Mouse (Mus musculus) layer of hippocampus, adult 11-12 months (tissue): ENCODE data around the gene Degs1.
"Not testable (repeated sequence)": the region's sequence is repeated elsewhere in the genome, so short reads cannot be mapped to it uniquely, and the experiment has no call there.

Experiments used
- DNase-seq: peaks from one replicate; pipeline ENCODE4 v3.0.0; 2022; ENCODE audit warnings: low spot score

Gene Degs1

DNA sequence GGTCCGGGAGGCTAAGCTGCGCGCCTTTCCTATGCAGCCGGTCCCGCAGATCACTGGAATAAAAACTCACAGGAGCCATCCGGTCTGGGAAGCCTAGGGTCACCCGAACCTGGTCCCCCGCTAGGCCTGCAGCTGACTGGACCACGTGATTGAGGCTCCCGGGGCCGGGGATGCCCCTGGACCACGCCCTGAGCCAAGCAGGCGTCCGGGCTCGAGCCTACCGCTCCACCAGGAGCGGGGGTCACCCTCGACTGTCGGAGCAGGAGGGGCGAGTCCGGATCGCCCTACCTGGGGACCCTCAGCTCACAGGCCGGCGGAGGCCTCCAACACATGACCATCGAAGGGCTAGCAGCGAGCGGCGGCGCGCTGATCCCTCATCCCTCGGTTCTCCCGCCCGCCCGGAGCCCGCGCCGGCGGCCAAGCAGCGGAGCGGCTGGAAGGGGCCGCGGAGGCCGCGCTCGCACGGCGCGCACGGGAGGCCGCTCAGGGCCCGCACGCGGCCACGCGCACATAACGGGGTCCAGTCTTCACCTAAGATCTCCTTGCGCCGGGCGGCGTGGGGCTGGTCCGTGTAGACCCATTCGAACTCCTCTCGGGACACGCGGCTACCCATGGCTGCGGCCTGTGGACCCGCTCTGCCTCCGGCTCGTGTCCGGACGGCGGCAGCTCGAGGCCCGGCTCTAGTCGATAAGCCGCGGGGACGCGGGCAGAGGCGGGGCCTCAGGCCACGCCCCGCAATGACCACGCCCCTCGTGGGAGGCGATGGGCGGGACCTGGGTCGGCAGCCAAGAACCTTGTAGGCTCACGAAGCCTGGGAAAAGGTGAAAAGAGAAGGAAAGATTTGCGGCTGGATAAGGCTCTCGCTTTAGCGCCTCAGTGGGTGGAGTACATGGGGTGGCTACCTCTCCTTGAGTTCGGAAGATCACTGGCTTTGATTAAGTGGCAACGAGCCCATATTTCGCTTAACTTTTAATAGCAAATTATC is at the start of gene Degs1:
Degs1 (minus strand) TSS at position 714 of the 985 bp plus-strand sequence.
- peak; percentile 95 for DNase-seq

DNA sequence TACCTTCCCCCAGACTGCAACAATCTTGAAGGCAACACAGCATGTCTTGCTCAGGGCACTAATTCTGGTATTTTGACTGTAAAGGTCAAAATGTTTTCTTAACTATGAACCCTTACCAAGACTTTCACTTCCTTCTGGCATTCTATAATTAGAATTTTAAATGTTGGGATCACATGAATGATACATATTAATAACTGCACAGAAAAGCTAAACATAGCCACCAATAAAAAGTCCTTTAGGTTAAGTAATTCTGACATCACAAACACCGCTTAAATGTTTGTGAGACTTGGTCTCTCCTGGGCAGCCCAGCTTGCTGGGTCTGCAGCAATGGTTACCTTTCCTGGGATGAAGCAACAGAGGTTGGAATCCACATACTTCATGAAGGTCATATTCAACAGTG is 43.3 kb upstream of the Degs1 start:
- no peak for DNase-seq

DNA sequence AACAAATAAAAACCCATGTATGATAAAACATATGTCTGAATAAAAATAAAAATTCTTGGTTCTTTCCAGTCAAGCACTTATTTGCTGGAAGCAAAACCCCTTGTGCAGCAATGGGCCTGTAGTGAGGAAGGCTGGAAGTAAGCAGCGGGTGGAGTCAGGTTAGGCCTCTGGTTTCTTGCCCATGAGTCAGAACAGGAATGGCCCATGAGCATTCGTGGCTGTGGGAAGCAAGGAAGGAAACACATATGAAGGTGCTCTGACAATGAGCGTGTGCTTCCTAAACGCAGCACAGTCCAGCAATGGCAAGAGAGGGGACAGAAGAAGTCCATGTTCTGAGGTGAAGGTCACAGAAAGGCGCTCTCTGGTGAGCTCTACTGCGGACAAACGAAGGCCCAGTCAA is 41.9 kb upstream of the Degs1 start:
- no peak for DNase-seq

DNA sequence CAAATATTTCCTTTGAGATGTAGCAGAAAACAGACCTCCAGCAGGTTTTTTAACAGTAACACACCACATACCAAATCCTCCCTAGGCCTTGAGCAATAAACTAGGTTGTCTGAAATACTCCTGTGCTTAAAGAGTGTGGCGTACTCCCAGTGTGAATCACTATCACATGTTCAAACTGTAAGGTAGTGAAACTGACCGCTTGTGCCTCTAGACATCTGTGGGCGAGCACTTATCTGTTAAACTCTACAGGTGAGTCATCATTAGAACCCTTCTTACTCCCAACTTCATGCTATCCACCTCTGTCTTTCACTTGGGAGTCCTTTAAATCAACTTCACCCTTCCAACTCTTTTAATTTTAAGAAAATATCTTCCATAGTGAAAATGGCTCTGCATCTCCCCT is 40.5 kb upstream of the Degs1 start:
- DNase-seq = no peak

DNA sequence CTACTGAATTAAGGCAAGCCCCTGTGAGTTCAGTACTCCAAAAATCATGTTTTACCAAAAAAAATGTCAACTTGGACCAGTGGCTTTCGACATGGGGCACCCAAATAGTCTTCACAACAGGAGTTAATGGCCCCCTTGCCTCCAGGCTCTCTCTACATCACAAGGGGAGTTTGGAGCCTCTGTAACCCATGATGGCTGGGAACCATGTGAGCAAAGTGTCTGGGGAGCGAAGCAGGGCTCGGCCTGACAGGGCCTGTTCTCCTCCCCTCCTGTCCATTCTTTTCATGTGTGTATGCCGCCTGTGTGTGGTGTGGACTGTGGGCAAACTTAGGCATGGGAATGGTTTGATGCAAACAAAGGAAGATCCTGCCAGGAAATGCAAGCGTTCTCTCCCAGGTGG is 31.6 kb upstream of the Degs1 start:
- no peak for DNase-seq

DNA sequence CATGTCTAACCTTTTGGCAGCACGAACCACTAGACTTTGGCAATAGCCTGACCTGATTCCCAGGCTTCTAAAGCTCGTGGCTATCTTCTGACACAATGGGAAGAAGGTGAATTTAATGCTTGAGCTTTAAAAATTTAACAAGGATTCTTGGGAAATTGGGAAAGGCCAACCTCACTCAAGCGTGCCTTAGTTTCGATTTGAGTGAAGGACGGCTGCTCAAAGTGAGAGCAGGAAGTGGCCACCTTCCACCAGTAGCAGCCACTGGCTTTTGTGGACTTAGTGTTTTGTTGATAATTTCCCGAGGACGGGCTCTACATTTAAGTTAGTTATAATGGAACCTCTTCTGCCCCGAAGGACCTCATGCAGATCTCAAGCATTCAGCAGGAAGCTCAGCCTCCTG is 30.6 kb upstream of the Degs1 start:
- DNase-seq = no peak

DNA sequence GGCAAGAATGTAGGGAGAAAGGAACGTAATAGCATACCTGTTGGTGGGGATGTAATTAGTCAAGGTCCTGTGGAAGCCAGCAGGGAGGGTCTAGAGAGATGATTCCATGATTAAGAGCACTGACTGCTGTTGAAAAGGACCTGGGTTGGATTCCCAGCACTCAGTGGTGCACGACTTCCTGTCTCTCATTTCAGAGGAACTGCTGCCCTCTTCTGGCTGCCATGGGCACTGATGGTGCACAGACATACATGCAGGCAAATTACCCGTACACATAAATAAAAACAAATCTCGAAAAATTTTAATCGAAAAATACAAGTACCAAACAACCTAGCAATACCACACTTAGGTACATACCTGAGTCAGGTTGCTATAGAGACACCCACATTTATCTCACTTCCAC is 28.8 kb upstream of the Degs1 start:
- no peak for DNase-seq

DNA sequence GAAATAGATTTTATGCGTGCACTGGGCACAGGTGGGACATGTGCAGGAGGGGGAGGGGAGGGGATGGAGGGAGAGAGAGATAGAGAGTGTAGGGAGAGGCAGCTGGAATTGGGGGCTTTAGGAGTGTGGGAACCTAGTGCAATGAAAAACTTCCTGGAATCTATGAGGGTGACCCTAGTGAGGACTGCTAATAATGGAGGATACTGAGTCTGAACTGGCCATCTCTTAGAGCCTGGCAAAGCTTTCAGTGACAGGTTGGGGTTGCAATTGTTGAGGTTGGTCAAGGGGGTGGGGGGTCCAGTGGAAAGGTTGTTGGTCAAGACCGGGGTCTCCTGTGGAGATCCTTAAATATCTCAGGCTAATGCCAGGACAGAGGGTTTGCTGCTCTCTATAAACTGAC is 27.7 kb upstream of the Degs1 start:
- DNase-seq = no peak

DNA sequence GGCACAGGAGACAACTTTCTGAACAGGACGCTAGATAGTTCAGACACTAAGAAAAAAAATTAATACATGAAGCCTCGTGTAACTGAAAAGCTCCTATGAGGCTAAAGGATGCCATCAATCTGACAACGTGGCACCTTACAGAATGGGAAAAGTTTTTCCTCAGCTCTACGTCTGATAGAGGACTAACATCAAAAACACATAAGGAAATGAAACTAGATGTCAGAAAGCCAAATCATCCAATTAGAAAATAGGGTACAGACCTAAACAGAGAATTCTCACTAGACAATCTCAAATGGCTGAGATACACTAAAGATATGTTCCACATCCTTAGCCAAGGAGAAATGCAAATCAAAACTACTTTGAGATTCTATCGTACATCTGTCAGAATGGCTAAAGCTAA is 26.8 kb upstream of the Degs1 start:
- no peak for DNase-seq

DNA sequence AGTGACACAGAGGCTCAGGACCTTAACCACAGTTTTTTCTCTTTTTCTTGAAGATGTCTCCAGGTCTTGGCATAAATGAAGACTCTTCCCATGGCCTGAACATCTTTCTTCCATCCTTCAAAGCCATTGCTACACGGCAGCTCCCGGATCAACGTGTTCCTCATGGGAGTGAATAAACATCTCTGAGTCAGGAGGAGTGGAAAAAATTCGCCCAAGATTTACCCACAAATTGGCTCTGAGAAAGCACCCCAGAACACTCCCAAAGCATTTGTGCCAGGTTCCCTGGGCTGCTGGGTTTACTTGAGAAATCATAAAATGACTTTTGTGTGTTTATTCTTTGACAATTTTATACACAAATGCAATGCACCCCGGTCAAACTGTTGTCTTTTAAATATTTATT is 20.3 kb upstream of the Degs1 start:
- DNase-seq = no peak

DNA sequence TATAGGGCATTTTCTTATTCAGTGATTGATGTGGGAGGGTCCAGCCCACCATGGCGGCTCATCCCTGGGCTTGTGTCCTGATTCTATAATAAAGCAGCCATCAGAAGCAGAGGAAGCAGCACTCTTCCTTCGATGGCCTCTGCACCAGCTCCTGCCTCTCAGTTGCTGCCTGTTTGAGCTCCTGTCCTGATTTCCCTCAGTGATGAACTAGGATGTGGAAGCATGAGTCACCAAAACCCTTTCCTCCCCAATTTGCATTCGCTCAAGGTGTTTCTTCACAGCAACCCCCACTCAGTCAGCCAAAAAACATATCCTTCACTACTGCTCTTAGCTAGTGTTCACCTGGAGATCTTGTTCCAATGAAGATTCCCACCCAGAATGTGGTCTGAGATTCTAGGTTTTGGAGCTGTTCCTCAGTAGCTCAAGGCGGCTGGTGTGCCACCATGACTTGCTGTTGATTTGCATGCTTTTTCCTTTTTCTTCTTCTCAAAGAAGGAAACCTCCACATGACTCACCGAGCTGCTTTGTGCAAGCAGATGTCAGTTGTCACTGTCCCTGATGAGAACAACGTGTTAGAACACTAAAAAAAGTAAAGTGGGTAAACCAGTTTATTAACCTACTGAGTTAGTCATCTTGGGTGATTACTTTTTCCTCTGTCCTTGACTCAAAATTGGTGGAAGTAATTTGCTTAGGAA is 19.7 kb upstream of the Degs1 start:
- DNase-seq = no peak

DNA sequence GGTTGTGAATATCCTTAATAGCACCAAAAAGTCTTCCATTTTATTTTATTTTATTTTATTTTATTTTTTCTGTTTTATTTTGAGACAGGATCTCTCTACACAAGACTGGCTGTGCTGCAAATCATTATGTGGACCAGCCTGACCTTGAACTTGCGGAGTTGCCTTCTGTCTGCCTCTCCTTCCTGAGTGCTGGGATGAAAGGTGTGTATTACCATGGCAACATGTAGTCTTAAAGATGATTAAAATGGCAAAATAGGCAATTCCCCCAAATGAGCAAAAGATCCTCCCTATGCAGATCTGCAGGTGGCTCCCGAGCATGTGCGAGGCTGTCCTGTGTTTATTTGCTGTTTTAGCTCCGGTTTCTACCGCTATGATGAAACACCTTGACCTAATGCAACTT is 15.2 kb upstream of the Degs1 start:
- DNase-seq = no peak

DNA sequence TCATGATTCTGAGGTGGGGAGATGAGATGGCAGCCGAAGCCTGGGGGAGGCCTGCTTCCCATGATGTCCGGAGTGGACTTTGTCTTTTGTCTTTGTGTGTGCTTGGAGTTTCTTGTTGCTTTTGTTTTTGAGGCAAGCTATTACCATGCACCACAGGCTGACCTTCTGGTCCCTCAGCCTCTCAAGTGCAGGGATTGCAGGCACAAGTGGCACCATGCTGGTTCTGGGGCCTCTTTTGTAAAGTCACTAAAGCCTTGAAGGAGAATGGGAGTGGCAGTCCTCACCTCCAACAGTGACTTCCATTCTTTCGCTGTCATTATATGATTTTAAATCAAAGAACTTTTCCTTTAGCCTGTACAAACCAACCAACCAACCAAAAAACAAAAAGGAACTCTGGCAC is 14.6 kb upstream of the Degs1 start:
- DNase-seq = no peak

DNA sequence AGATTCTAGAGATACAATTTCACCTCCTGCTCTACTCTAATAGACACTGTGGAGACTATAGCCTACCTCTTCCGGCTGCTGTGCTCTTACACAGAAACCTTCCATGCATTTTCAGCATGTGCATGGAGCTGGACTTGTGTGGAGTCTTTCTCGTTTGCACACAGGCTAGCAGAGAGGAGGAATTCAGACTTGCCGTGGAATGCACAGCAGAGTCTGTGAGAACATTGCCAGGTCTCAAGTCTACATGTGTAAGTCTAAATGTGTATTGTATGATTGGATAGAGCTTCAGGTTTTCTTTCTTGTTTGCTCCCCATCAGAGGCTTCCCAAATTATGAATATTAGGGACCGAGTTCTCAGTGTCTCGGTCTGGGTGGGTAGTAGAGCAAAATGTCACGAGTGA is 14.2 kb upstream of the Degs1 start:
- DNase-seq = no peak

DNA sequence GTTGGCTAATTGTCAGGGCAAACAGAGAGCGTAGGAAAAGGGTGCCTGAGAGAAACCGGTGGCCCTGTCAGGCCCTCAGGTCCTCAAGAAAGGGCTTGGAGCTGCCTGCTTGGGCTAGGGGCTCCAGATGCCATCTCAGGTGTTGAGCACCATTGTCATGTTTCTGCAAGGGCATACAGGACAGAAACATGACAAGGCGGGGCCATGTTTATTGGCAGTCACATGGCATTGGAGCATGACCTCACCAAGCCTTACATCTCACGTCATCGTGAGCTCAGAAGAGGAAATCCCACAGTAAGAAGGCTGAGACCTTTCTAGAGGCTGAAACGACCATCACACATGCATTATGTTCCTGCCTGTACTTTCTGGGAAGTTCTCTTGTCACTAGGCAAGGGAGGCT is 13.5 kb upstream of the Degs1 start:
- DNase-seq = no peak

DNA sequence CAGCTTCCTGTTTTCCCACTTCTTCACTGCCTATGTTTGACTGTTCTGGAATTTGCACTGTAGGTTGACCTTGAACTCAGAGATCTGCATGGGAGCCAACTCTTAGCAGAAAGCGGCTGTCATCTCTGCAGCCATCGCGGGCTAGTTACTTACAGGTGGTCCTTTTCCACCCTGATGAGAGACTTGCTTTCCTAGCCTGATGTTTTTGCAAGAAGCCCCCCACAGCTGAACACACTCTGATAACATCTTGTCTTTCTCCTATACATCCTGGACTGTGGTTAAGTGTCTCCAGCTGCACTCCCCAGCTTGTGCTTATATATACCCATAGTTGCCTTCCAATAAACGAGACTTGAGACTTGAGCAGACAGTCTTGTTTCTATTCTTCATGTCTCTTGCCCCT is 9.7 kb upstream of the Degs1 start:
- DNase-seq = no peak

DNA sequence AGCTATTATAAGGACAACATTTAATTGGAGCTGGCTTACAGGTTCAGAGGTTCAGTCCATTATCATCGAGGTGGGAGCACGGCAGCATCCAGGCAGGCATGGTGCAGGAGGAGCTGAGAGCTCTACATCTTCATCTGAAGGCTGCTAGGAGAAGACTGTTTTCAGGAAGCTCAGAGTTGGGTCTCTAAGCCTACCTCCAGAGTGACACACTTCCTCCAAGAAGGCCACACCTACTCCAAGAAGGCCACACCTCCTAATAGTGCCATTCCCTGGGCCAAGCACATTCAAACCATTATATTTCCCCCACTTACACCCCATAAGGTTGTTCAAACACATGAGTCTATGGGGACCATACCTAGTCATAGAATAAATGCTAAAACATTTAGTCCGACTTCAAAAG is 8.1 kb upstream of the Degs1 start:
- DNase-seq = not testable (repeated sequence)

DNA sequence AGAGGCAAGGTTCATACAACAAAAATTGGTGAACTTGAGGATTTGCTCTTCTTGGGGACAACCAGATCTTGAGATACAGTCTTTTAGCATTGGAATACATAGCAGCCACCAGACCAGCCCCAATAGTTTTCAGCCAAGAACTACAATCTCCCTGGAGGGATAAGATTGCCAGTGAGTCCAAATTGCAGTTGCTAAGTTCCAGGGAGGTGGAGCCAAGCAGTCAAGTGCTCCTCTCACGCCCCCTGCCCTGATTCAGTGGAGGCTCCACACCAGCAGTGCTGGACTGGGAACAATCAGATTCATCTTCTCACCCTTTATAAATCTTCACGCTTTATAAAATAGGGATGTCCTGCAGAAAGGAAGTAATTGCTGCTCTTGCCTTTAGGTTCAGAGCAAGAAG is 7.2 kb upstream of the Degs1 start:
- no peak for DNase-seq

DNA sequence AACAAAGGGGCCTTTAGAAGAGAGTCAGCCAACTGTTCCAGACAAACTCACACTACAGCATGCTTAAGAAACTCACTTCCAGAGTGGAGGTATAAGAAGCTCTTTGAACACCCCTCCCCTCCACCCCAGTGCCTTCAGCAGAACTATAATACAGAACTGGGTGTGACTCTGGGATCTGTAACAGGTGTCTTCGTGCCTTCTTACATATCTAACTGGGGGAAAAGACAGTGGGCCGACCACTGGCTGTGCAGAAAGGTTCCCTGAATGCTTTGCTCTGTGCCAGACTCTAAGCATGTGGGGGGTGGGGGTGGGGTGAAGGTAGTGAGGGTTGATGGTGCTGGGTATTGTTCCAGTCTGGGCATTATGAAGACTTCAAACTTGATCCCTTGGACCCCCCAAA is 6.0 kb upstream of the Degs1 start:
- no peak for DNase-seq

DNA sequence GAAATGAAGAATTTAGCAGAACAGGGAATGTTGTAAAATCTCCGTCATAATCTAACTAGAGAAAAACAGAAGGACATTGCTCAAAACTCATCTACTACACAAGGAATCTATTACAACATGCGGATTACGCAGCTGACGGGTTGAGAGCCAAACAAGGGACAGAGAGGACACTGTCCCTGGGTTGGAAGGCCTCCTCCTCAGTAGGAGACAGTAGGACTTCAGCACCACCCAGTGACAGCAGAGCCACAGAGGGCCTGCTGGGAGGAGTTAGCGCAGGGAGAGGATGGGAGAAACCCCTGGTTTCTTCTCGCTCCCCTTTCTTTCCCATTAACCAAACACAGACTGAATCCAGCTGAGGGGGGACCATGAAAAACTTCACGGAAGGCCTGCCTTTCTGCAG is 5.2 kb upstream of the Degs1 start:
- DNase-seq = peak; percentile 45

DNA sequence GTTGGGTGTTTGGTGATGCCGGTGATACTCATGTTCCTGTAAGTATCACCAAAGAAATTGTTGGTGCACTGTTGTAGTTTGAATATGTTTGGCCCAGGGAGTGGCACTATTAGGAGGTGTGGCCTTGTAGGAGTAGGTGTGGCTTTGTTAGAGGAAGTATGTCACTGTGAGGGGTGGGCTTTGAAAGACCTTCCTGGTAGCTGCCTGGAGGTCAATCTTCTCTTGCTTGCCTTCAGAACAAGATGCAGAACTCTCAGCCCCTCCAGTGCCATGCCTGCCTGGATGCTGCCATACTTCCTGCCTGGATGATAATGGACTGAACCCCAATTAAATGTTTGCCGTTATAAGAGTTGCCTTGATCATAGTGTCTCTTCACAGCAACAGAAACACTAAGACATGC is 2.2 kb upstream of the Degs1 start:
- no peak for DNase-seq

DNA sequence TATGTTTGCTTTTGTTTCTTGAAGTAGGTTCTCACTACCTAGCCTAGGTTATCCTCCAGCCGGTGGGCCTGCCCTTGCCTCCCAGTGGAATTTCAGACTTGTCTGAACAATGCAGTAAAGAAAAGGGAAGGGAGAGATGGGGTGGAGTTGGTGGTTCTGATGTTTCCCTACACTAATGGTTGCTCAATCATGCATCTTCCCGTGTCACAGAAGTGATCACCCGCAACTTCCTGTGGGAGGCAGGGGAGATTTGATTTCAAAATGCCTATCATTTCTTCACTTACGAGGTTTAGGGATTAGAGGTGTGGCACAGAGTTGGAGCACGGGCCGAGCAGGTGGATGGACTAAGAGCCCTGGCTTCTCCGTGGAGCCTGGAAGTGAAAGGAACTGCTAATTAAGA is 627 bp upstream of the Degs1 start:
- no peak for DNase-seq

DNA sequence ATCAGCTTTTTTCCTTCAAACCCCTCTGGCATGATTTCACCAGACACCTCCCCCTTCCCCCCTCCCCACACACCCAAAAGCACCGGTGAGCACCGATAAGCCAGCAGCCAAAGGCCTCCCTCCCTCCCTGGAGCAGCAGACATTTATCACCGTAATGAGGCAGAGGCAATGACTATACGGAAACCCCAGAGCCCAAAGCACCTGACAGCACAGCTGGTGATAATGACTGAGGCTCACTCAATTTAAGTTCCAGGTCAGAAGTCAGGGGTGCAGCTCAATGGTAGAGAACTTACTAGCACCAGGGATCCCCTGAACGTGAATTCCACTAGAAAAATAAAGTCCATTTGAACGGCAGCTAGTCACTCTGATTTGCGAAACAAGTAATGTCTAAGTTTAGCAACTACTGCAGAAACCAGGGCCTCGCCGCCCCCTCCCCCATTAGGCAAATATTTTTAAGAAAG is 1.3 kb downstream of the Degs1 start:
- DNase-seq = no peak
